Mouse (Mus musculus) ES-Bruce4 (cell line): ENCODE results near the gene Simc1. TPM values are rescaled to one million over a fixed set of nuclear protein-coding genes. Genes with fewer than 3 reads are reported as not detected.

Source experiments
- H3K27ac ChIP-seq: 2 replicates; pipeline ENCODE4 v1.5.1; 2012; ENCODE audit warnings: low read length, inconsistent platforms; ENCODE audit not compliant: insufficient read depth
- H3K27me3 ChIP-seq: 2 replicates; pipeline ENCODE4 v1.6.1; 2012; ENCODE audit warnings: mild to moderate bottlenecking, low read length, inconsistent platforms; ENCODE audit not compliant: control insufficient read depth, poor library complexity, insufficient read depth, severe bottlenecking
- H3K36me3 ChIP-seq: 2 replicates; pipeline ENCODE4 v1.6.1; 2012; ENCODE audit warnings: inconsistent platforms, mild to moderate bottlenecking, low read length, moderate library complexity; ENCODE audit not compliant: control insufficient read depth, poor library complexity, insufficient read depth, severe bottlenecking
- H3K4me1 ChIP-seq: one replicate; pipeline ENCODE4 v1.8.1; 2011; ENCODE audit warnings: low read length; ENCODE audit not compliant: control insufficient read depth, insufficient read depth
- H3K4me3 ChIP-seq: 2 replicates; pipeline ENCODE4 v1.5.1; 2011; ENCODE audit warnings: low read depth, mild to moderate bottlenecking, low read length
- H3K9ac ChIP-seq: 2 replicates; pipeline ENCODE4 v1.6.1; 2012; ENCODE audit warnings: low read depth, mild to moderate bottlenecking, inconsistent platforms; ENCODE audit not compliant: poor library complexity, severe bottlenecking
- H3K9me3 ChIP-seq: replicated peaks from 2 replicates; pipeline ENCODE4 v1.6.1; 2012; ENCODE audit warnings: mild to moderate bottlenecking, low read length, inconsistent platforms; ENCODE audit not compliant: control insufficient read depth, poor library complexity, insufficient read depth, severe bottlenecking
- CTCF ChIP-seq: IDR thresholded peaks from one replicate; pipeline ENCODE4 v1.8.1; 2011; ENCODE audit warnings: low read depth, low read length
- EP300 ChIP-seq: IDR thresholded peaks from 2 replicates; pipeline ENCODE4 v1.6.1; 2011; ENCODE audit warnings: low read depth, low read length; ENCODE audit not compliant: insufficient read depth
- POLR2A ChIP-seq: IDR thresholded peaks from one replicate; pipeline ENCODE4 v1.8.1; 2011; ENCODE audit warnings: low read length; ENCODE audit not compliant: insufficient read depth
- polyA plus RNA-seq: library from polyadenylated mRNA; stranded (reverse); fragments of >200 nt; gene quantifications from 2 replicates; pipeline ENCODE4 v1.2.4, GENCODE M21; 2011; ENCODE audit warnings: low read depth; ENCODE audit not compliant: missing spikeins, insufficient read depth, insufficient read length

The Simc1 gene
- polyA plus RNA-seq, 1 experiment = 19.1 TPM

DNA sequence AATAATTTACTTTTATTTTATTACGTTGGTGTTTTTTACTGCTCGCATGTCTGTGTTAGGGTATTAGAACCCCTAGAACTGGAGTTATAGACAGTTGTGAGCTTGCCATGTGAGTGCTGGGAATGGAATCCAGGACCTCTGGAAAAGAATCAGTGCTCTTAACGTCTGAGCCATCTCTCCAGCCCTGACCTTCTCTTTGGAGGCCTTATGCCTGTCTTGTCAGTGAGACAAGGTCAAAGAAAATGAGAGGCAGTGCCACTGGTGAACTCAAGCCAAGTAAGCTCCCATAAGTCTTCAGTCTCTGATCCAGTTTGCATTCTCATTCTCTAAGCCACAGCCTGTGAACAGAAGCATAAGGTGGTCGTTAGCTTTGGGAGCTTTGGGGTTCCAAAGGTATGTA, 67.2 kb downstream of the Simc1 start:
- Histone ChIP-seq H3K27me3 (no peaks in the 10 kb centered on the region), H3K27ac (no peak overlapping the region), H3K36me3 (no peaks in the 10 kb centered on the region), H3K9ac (no peak overlapping the region), H3K4me1 (peaks cover 2% of the 10 kb centered on the region), H3K4me3 (no peak overlapping the region), H3K9me3 (no peaks in the 10 kb centered on the region)
- no peak for TF ChIP-seq POLR2A
- no peak for TF ChIP-seq CTCF
- no peak for TF ChIP-seq EP300

- Histone ChIP-seq H3K9me3 (no peaks in the 10 kb centered on the region), H3K27ac (no peak overlapping the region)
- TF ChIP-seq POLR2A (no peak), EP300 (no peak), CTCF (no peak)
Observed at GRCm38 (mm10) chr13:54571637-54572036, 68.1 kb downstream of the Simc1 start.

DNA sequence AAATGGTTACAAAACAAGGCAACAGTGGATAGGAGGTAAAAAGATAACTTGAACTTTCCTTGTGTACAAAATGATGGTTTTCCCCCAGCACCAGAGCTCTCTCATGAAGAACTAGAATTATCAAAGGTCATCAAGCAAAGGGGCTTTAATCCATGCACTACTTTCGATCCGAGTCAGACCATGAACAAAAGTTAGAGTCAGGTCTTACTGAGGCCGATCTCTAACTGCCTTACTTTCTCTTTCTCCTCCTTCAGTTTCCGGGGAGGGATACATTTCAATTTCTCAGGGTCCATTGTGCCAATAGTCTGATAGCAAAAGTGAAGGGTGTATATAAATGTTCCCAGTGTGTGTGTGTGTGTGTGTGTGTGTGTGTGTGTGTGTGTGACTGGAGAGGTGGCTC, 69.0 kb downstream of the Simc1 start:
- H3K27me3 ChIP-seq = no peaks in the 10 kb centered on the region
- H3K9me3 ChIP-seq = no peaks in the 10 kb centered on the region
- no peak overlapping the region for H3K9ac ChIP-seq
- H3K36me3 ChIP-seq = no peaks in the 10 kb centered on the region
- no peak for TF ChIP-seq POLR2A
- no peak for TF ChIP-seq CTCF
- no peak for TF ChIP-seq EP300
- peaks cover 2% of the 10 kb centered on the region for H3K4me1 ChIP-seq
- no peak overlapping the region for H3K27ac ChIP-seq
- H3K4me3 ChIP-seq = no peak overlapping the region

More at GRCm38 (mm10) chr13:54571637-54572036, 68.1 kb downstream of the Simc1 start:
- H3K36me3 ChIP-seq = no peaks in the 10 kb centered on the region
- peaks cover 2% of the 10 kb centered on the region for H3K4me1 ChIP-seq
- H3K27me3 ChIP-seq = no peaks in the 10 kb centered on the region
- H3K4me3 ChIP-seq = no peak overlapping the region
- no peak overlapping the region for H3K9ac ChIP-seq

DNA sequence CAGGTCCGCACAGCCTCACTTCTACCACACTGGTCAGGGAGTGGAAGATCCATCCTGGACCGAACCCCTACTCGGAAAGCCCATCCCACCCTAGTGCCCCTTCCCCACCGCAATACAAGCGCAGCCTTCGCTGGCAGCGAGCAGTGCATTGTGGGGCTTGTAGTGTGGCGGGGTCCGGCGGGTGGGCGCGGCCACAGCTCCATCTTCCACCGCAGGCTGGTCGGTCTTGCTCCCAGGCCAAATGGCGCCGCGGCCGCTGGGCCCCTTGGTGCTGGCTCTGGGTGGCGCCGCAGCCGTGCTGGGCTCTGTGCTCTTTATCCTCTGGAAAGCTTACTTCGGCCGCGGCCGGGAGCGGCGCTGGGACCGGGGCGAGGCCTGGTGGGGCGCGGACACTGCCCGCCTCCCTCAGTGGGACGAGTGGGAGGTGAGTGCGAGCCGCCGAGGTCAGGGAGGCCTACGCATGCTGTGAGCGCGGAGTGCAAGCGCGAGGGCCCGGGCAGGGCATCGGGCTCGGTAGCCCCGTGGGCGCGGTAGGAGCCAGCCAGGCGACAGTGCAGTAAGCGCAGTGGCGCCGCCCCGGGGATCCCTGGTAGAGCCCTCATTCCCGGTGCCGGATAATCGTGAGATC, 71.4 kb downstream of the Simc1 start, which contains the start of gene Arl10:
Gene Arl10, plus strand, starts transcription at position 162 of the 628 bp plus-strand sequence.
- Histone ChIP-seq H3K4me3 (peak within 1 kb of the TSS; percentile 85), H3K27me3 (no peaks in the 10 kb centered on the region), H3K36me3 (peaks cover 4% of the 10 kb centered on the region; the same call in 1 of the 2 replicates), H3K27ac (no peak within 1 kb of the TSS), H3K9ac (peak within 1 kb of the TSS; percentile 81), H3K4me1 (no peaks in the 10 kb centered on the region), H3K9me3 (no peaks in the 10 kb centered on the region)
- TF ChIP-seq POLR2A (peak; percentile 76), CTCF (no peak)

- H3K4me3 ChIP-seq = peak overlapping the region; percentile 85
- peak overlapping the region; percentile 81 for H3K9ac ChIP-seq
- no peaks in the 10 kb centered on the region for H3K9me3 ChIP-seq
- TF ChIP-seq POLR2A (no peak), EP300 (no peak), CTCF (no peak)
- no peaks in the 10 kb centered on the region for H3K4me1 ChIP-seq
- no peak overlapping the region for H3K27ac ChIP-seq
- peaks cover 5% of the 10 kb centered on the region; the same call in 1 of the 2 replicates for H3K36me3 ChIP-seq
- H3K27me3 ChIP-seq = no peaks in the 10 kb centered on the region
Observed at GRCm38 (mm10) chr13:54575489-54575888, 71.9 kb downstream of the Simc1 start.

- Histone ChIP-seq H3K27ac (no peak overlapping the region), H3K4me1 (no peaks in the 10 kb centered on the region), H3K27me3 (no peaks in the 10 kb centered on the region), H3K36me3 (peaks cover 8% of the 10 kb centered on the region; the same call in 1 of the 2 replicates), H3K4me3 (no peak overlapping the region), H3K9me3 (no peaks in the 10 kb centered on the region), H3K9ac (no peak overlapping the region)
- TF ChIP-seq POLR2A (no peak), CTCF (no peak), EP300 (no peak)
Observed at GRCm38 (mm10) chr13:54577652-54578507, 74.3 kb downstream of the Simc1 start.
